Mouse (Mus musculus) ES-Bruce4 (cell line): ENCODE measurements at regions not wholly inside any gene's neighbourhood (a gene's known extent, or its start where the extent isn't known, plus 50 kb on each side); places are given as distances from the start of the nearest gene placed in this dataset.

Source experiments
- EP300 ChIP-seq: IDR thresholded peaks from 2 replicates; pipeline ENCODE4 v1.6.1; 2011; ENCODE audit warnings: low read depth, low read length; ENCODE audit not compliant: insufficient read depth
- POLR2A ChIP-seq: IDR thresholded peaks from one replicate; pipeline ENCODE4 v1.8.1; 2011; ENCODE audit warnings: low read length; ENCODE audit not compliant: insufficient read depth

DNA sequence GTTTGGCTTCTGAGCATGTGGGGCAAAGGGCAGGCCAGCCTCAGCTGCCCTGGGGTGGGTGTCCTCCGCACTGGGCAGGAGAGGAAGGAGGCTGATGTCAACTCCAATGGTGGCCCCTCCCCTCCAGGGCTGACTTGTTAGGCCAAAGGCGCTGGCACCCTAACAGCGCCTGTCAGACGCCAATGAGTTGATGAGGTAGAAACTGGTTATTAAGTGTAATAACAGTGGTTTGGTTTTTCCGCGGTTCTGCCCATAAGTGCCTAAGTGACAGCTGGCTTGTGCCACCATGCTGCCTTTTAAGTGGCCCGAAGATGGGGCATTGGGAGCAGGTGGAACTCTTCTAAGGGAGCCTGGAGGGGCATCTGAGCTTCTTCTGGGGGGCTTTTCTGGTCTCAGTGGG is 74.5 kb upstream of the 4931429L15Rik start:
- TF ChIP-seq EP300, result no peak
- no peak for TF ChIP-seq POLR2A
